Mouse (Mus musculus): Measurements from ENCODE around the gene Klhdc3. TPM values are rescaled to one million over a fixed set of nuclear protein-coding genes. Genes with fewer than 3 reads are reported as not detected.

The Klhdc3 gene
- total and polyA plus RNA-seq, 3 experiments = 19.5 to 126 (median 72.3) TPM

DNA sequence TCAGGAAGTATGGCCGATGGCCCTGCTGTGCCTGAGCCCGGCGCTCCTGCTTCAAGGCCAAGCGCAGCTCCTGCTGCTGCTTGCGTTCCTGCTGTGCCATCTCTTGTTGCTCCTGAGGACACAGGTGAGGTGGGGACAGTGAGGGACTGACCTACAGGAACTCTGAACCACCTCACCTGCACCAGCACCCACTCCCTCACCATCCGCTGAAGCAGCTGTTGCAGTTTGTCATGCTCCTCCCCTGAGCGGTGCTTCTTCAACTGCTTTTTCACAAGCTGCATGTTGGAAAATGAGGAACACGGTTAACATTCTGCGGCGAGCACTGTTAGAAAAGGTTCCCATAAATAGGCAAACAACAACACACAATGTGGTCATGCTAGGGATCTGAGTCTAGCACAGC, 10.8 kb downstream of the Klhdc3 start:
- no peak for DNase-seq (ENCODE audit: extremely low read depth)
- Histone ChIP-seq H3K9ac (ENCODE audit: insufficient read depth, low read depth) (no peak overlapping the region), H3K4me2 (ENCODE audit: insufficient read depth, low read depth, poor library complexity, severe bottlenecking) (no peak overlapping the region), H3K4me3 (replicated peaks in 1 of 3; ENCODE audit: low read depth in 2 of 3, low read length in 2 of 3, poor library complexity in 1 of 3) (no peak overlapping the region), H3K4me1 (ENCODE audit: control insufficient read depth in 1 of 2, insufficient read depth in 2 of 2) (peaks cover 8 to 29% of the 10 kb centered on the region in 2 experiments), H3K36me3 (replicated peaks in 1 of 2; ENCODE audit: control insufficient read depth in 1 of 2, insufficient read depth in 1 of 2, low read length in 1 of 2) (peaks cover 54 to 78% of the 10 kb centered on the region in 2 experiments), H3K9me3 (replicated peaks; ENCODE audit: low read length) (peaks cover 7% of the 10 kb centered on the region), H3K27ac (ENCODE audit: insufficient read depth, low read depth) (no peak overlapping the region), H3K79me2 (replicated peaks; ENCODE audit: control insufficient read depth, extremely low read depth, insufficient read depth, poor library complexity, severe bottlenecking) (peaks cover 20% of the 10 kb centered on the region), H3K27me3 (replicated peaks) (no peaks in the 10 kb centered on the region)
- in situ Hi-C loops (cut with MboI; ENCODE audit: low pct_ligation_motif_present, low pct_unique_long_range_greater_than_20kb, low sequenced_read_pairs) (no loop called here), dilution Hi-C loops (cut with MboI; ENCODE audit: extremely low pct_ligation_motif_present, extremely low pct_unique_long_range_greater_than_20kb, low sequenced_read_pairs) (no loop called here)
- no peak for TF ChIP-seq ZMIZ1 (IDR thresholded peaks at IDR 0.05; ENCODE audit: low read depth, low read length)
- no peak for TF ChIP-seq GABPA (IDR thresholded peaks at IDR 0.05; ENCODE audit: insufficient replicate concordance, low read depth, low read length)
- TF ChIP-seq CHD2 (IDR thresholded peaks at IDR 0.05; ENCODE audit: low read length) = no peak
- no peak for TF ChIP-seq TCF12 (IDR thresholded peaks at IDR 0.05; ENCODE audit: low read depth, low read length)
- TF ChIP-seq RAD21 (IDR thresholded peaks at IDR 0.05; ENCODE audit: low read depth, low read length) = no peak
- no peak for TF ChIP-seq SMC3 (IDR thresholded peaks at IDR 0.05; ENCODE audit: low read depth, low read length)
- no peak for TF ChIP-seq E2F4 (IDR thresholded peaks at IDR 0.05; ENCODE audit: insufficient replicate concordance, low read depth, low read length)
- TF ChIP-seq POLR2AphosphoS2 (IDR thresholded peaks at IDR 0.05; ENCODE audit: low read depth, low read length) = no peak
- no peak for TF ChIP-seq BHLHE40 (IDR thresholded peaks at IDR 0.05; ENCODE audit: low read depth, low read length)
- TF ChIP-seq MAX (IDR thresholded peaks at IDR 0.05; ENCODE audit: low read length) = no peak
- no peak for TF ChIP-seq CTCF (conservative IDR thresholded peaks at IDR 0.05 in 1 of 2, IDR thresholded peaks at IDR 0.05 in 1 of 2; ENCODE audit: low read depth in 2 of 2, low read length in 2 of 2)
- TF ChIP-seq KAT2A (IDR thresholded peaks at IDR 0.05; ENCODE audit: insufficient replicate concordance, low read length) = no peak
- no peak for TF ChIP-seq ELF1 (IDR thresholded peaks at IDR 0.05; ENCODE audit: low read depth, low read length)
- no peak for TF ChIP-seq SIN3A (IDR thresholded peaks at IDR 0.05; ENCODE audit: low read length)
- TF ChIP-seq JUND (conservative IDR thresholded peaks at IDR 0.05; ENCODE audit: low read depth, low read length) = no peak
- TF ChIP-seq PAX5 (IDR thresholded peaks at IDR 0.05; ENCODE audit: low read length) = no peak
- TF ChIP-seq ZC3H11A (IDR thresholded peaks at IDR 0.05; ENCODE audit: low read depth, low read length) = no peak
- TF ChIP-seq ZKSCAN1 (IDR thresholded peaks at IDR 0.05; ENCODE audit: borderline replicate concordance, low read depth, low read length) = no peak
- TF ChIP-seq ETS1 (conservative IDR thresholded peaks at IDR 0.05; ENCODE audit: low read depth, low read length) = no peak
- no peak for TF ChIP-seq MYC (IDR thresholded peaks at IDR 0.05; ENCODE audit: low read depth, low read length)

GRCm38 (mm10) chr17:46667712-46668111, 13.0 kb downstream of the Klhdc3 start:
- no peak overlapping the region for H3K9ac ChIP-seq (ENCODE audit: insufficient read depth, low read depth)
- peaks cover 67 to 90% of the 10 kb centered on the region in 2 experiments for H3K36me3 ChIP-seq (replicated peaks in 1 of 2; ENCODE audit: control insufficient read depth in 1 of 2, insufficient read depth in 1 of 2, low read length in 1 of 2)
- no peaks in the 10 kb centered on the region for H3K27me3 ChIP-seq (replicated peaks)
- H3K4me2 ChIP-seq (ENCODE audit: insufficient read depth, low read depth, poor library complexity, severe bottlenecking) = no peak overlapping the region
- peaks cover 7% of the 10 kb centered on the region for H3K9me3 ChIP-seq (replicated peaks; ENCODE audit: low read length)
- peaks cover 8% of the 10 kb centered on the region for H3K79me2 ChIP-seq (replicated peaks; ENCODE audit: control insufficient read depth, extremely low read depth, insufficient read depth, poor library complexity, severe bottlenecking)
- dilution Hi-C loops (cut with MboI; ENCODE audit: extremely low pct_ligation_motif_present, extremely low pct_unique_long_range_greater_than_20kb, low sequenced_read_pairs) (no loop called here), in situ Hi-C loops (cut with MboI; ENCODE audit: low pct_ligation_motif_present, low pct_unique_long_range_greater_than_20kb, low sequenced_read_pairs) (no loop called here)
- no peak for TF ChIP-seq HCFC1 (IDR thresholded peaks at IDR 0.05; ENCODE audit: low read depth, low read length)
- no peak for TF ChIP-seq POLR2AphosphoS2 (IDR thresholded peaks at IDR 0.05; ENCODE audit: low read depth, low read length)
- no peak for TF ChIP-seq GABPA (IDR thresholded peaks at IDR 0.05; ENCODE audit: insufficient replicate concordance, low read depth, low read length)
- TF ChIP-seq CTCF (conservative IDR thresholded peaks at IDR 0.05 in 1 of 2, IDR thresholded peaks at IDR 0.05 in 1 of 2; ENCODE audit: low read depth in 2 of 2, low read length in 2 of 2) = no peak
- TF ChIP-seq USF2 (conservative IDR thresholded peaks at IDR 0.05; ENCODE audit: low read depth, low read length) = no peak
- DNase-seq (ENCODE audit: extremely low read depth) = no peak
- no peak overlapping the region for H3K27ac ChIP-seq (ENCODE audit: insufficient read depth, low read depth)
- H3K4me3 ChIP-seq (replicated peaks in 1 of 3; ENCODE audit: low read depth in 2 of 3, low read length in 2 of 3, poor library complexity in 1 of 3) = no peak overlapping the region
- peaks cover 0 to 16% of the 10 kb centered on the region in 2 experiments; a peak in 2 of 4 replicates for H3K4me1 ChIP-seq (ENCODE audit: control insufficient read depth in 1 of 2, insufficient read depth in 2 of 2)

Data from CH12.LX (cell line).